Mouse (Mus musculus) midbrain, embryonic 13.5 days (tissue): ENCODE results near the gene Dennd5b. TPM values are rescaled to one million over a fixed set of nuclear protein-coding genes. Genes with fewer than 3 reads are reported as not detected.

Source experiments
- ATAC-seq: fragments of 200-750 bp; cut with Nextera tagmentation; 2 replicates; pipeline ENCODE4 v1.8.0; 2017; ENCODE audit warnings: mild to moderate bottlenecking, moderate TSS enrichment, moderate library complexity
- H3K27ac ChIP-seq: fragments of 300-500 bp; sonication (generic); 2 replicates; pipeline ENCODE4 v1.5.1; 2015; ENCODE audit warnings: inconsistent platforms, mild to moderate bottlenecking, moderate library complexity
- H3K27me3 ChIP-seq: fragments of 300-500 bp; sonication (generic); 2 replicates; pipeline ENCODE4 v1.6.1; 2015; ENCODE audit warnings: mild to moderate bottlenecking, inconsistent platforms
- H3K36me3 ChIP-seq: fragments of 300-500 bp; sonication (generic); 2 replicates; pipeline ENCODE4 v1.6.1; 2015; ENCODE audit warnings: mild to moderate bottlenecking, inconsistent platforms
- H3K4me1 ChIP-seq: fragments of 300-500 bp; sonication (generic); replicated peaks from 2 replicates; pipeline ENCODE4 v1.6.1; 2015; ENCODE audit warnings: inconsistent platforms
- H3K4me2 ChIP-seq: fragments of 300-500 bp; sonication (generic); replicated peaks from 2 replicates; pipeline ENCODE4 v1.6.1; 2015; ENCODE audit warnings: moderate library complexity, mild to moderate bottlenecking, inconsistent platforms
- H3K4me3 ChIP-seq: fragments of 300-500 bp; sonication (generic); replicated peaks from 2 replicates; pipeline ENCODE4 v1.5.1; 2015; ENCODE audit warnings: mild to moderate bottlenecking, inconsistent platforms
- H3K9ac ChIP-seq: fragments of 300-500 bp; sonication (generic); replicated peaks from 2 replicates; pipeline ENCODE4 v1.6.1; 2015; ENCODE audit warnings: mild to moderate bottlenecking, inconsistent platforms
- H3K9me3 ChIP-seq: fragments of 300-500 bp; sonication (generic); 2 replicates; pipeline ENCODE4 v1.6.1; 2016; ENCODE audit warnings: mild to moderate bottlenecking, inconsistent platforms
- WGBS: fragments of 180-500 bp; shearing (Covaris S2); methylation state at CpG from one replicate; pipeline ENCODE4 v1.1.7; 2015; 5-methylcytosine and 5-hydroxymethylcytosine counted together
- polyA plus RNA-seq: library from polyadenylated mRNA; unstranded; fragments of >200 nt; fragmentation: Nextera tagmentation; extraction: Ambion mirVana; gene quantifications from 2 replicates; pipeline ENCODE4 v1.2.1, GENCODE M21; 2015

Gene Dennd5b
- polyA plus RNA-seq, 1 experiment from 2014 or later, result 19.2 TPM

DNA sequence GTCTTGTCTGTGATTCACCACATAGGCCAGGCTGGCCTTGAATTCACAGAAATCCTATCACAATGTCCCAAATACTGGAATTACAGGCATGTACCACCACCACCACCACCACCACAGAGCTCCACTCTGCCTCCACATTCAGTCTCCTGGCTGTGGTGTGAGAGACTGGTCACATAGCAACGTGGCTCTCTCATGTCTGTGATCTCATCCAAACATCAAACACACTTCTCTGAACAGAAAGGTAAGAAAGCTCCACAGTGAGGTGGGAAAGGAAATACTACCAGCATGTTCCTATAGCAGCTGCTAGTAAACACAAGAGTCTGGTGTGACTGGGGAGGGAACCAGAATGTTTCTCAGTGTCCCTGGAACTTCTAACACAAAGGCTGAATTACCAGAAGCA is 140.2 kb downstream of the Dennd5b start:
- 38% methylated on average over 1 of the region's 1 CpGs for WGBS
- no peak for ATAC-seq

DNA sequence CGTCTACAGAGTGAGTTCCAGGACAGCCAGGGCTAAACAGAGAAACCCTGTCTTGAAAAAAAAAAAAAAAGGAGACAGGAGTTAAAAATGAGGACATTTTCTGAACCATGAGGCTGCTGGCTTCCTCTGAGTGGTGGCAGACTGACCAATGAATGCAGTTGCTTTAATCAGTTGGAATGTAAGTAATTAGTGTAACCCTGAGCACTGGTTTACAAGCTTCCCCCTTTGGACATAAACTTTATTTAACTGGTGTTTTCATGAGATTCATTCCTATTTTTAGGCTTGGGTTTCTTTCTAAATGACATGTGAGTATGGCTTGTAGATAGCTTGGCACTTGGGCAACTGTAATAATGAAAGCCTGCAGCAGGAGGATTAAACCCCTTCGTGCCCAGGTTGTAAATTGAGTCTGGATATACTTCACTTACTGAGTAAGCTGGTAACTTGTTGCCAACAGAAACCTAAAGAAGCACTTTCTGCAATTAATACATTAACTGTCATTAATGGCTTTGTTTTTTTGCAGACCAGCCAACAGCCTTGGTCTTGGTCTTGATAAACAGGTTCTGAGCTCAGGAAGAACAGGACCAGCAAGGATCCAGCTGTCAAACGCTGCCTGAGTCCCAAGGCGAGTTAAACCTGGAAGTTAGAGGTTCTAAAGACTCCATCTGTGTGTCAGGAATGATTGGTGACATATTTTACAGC is 141.8 kb downstream of the Dennd5b start:
- Histone ChIP-seq H3K9me3 (no peaks in the 10 kb centered on the region), H3K4me2 (no peak overlapping the region), H3K4me1 (no peaks in the 10 kb centered on the region), H3K36me3 (no peaks in the 10 kb centered on the region), H3K4me3 (no peak overlapping the region), H3K27ac (no peak overlapping the region), H3K9ac (no peak overlapping the region), H3K27me3 (no peaks in the 10 kb centered on the region)
- 78% methylated on average over 4 of the region's 4 CpGs for WGBS
- no peak for ATAC-seq

More for the DNA sequence above, 140.2 kb downstream of the Dennd5b start:
- Histone ChIP-seq H3K9me3 (no peaks in the 10 kb centered on the region), H3K36me3 (no peaks in the 10 kb centered on the region), H3K27me3 (no peaks in the 10 kb centered on the region), H3K4me2 (no peak overlapping the region), H3K27ac (no peak overlapping the region), H3K4me3 (no peak overlapping the region), H3K4me1 (no peaks in the 10 kb centered on the region), H3K9ac (no peak overlapping the region)

DNA sequence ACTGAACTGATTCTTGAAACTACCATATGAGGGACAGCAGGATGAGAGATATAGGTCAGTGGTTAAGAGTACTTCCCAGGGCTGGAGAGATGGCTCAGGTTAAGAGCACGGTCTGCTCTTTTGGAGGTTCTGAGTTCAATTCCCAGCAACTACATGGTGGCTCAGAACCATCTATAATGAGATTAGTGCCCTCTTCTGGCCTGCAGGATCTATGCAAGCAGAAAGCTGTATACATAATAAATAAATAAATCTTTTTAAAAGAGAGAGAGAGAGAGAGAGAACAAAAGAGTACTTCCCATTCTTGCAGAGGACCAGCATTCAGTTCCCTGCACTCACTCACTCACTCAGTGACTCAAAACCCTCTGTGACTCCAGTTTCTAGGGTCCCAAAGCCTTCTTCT is 142.8 kb downstream of the Dennd5b start:
- no peaks in the 10 kb centered on the region for H3K27me3 ChIP-seq
- no peaks in the 10 kb centered on the region for H3K36me3 ChIP-seq
- H3K9ac ChIP-seq, result no peak overlapping the region
- no peak overlapping the region for H3K4me2 ChIP-seq
- H3K27ac ChIP-seq, result no peak overlapping the region
- no peak overlapping the region for H3K4me3 ChIP-seq
- ATAC-seq, result no peak
- H3K9me3 ChIP-seq, result no peaks in the 10 kb centered on the region
- H3K4me1 ChIP-seq, result no peaks in the 10 kb centered on the region
- 97% methylated on average over 1 of the region's 1 CpGs for WGBS

DNA sequence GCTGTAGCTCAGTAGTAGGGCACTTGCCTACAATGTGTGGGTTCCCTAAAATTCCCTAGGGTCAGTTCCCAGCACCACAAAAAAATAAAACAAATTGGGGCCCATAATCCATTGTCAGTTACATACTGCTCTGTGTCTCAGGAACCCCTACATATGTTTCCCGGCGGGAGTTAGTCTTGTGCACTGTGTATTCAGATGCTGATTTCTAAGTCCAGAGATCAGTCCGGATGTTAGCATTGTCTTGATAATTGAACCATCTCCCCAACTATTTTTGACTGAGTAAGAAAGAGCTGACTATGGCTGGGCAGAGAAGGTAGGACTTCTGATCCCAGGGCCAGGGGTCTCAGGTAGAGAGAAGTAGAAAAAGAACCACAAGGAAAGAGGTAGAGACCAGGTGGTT is 144.4 kb downstream of the Dennd5b start:
- H3K27me3 ChIP-seq, result no peaks in the 10 kb centered on the region
- H3K27ac ChIP-seq, result no peak overlapping the region
- no peaks in the 10 kb centered on the region for H3K36me3 ChIP-seq
- H3K4me1 ChIP-seq, result no peaks in the 10 kb centered on the region
- ATAC-seq, result no peak
- no peak overlapping the region for H3K4me2 ChIP-seq
- no peaks in the 10 kb centered on the region for H3K9me3 ChIP-seq
- H3K9ac ChIP-seq, result no peak overlapping the region
- 75% methylated on average over 3 of the region's 3 CpGs for WGBS
- no peak overlapping the region for H3K4me3 ChIP-seq

DNA sequence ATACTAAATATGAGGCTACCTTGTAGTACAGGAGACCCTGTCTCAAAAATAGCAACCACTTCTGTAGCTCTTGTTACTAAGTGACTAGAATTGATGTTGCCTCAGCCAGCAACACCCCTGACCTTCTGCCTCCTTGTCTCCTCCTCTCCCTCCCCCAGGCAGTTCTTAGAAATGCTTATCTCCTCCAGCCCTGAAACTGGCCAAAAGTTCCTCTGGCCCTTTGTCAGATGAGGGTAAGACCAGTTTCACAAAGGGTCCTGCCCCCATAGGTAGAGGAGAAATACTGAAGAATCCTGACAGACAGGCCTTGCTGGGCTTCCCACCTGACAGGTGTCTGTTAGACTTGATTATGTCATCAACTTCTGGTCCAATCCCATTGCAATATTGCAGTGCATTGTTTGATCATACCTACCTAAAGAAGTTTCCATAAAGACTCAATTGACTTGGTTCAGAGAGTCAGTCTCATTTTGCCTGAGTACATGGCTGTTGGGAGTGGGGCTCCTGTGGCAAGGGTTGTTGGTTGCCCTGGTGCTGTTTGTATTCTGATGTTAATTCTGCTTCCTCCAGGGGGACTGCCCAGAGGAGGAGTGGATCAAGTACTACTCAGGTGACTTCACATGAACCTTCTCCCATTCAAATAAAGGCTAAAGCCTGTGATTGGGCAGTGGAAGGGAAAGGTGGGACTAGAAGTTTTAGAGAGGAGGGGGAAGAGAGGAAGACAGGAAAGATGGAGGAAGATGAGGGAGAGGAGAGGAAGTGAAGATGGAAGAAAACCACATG is 145.6 kb downstream of the Dennd5b start:
- Histone ChIP-seq H3K36me3 (no peaks in the 10 kb centered on the region), H3K4me2 (no peak overlapping the region), H3K9ac (no peak overlapping the region), H3K4me3 (no peak overlapping the region), H3K4me1 (no peaks in the 10 kb centered on the region), H3K27ac (no peak overlapping the region), H3K9me3 (no peaks in the 10 kb centered on the region), H3K27me3 (no peaks in the 10 kb centered on the region)
- ATAC-seq, result no peak

DNA sequence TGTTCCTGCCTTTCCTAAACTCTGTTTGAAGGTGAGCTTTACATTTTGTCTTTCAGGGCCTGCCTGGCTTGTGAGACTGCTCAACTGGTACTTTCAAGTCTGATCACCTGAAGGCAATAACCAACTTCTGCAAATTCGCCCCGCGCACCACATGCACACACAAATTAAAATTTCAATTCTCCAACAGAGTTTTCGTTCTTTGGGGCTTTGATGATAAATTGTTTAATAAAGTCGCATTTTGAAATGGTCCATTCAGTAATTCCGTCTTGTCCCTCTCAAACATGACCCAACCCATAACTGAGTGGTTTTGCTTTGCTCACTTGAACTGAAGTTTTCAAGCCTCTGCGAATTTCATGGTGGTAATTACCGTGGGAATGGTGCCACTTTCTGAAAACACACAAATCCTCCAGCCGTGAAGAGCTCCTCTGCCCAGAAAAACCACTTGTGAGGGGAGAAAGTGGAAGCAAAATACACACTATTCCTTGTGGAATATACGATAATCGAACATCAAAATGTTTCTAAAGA is 154.5 kb downstream of the Dennd5b start:
- H3K4me2 ChIP-seq, result peak overlapping the region; percentile 70
- H3K4me3 ChIP-seq, result peak overlapping the region; percentile 94
- H3K27me3 ChIP-seq, result no peaks in the 10 kb centered on the region
- ATAC-seq, result no peak
- H3K9me3 ChIP-seq, result no peaks in the 10 kb centered on the region
- no peaks in the 10 kb centered on the region for H3K36me3 ChIP-seq
- H3K9ac ChIP-seq, result peak overlapping the region; percentile 93
- H3K4me1 ChIP-seq, result peaks cover 25% of the 10 kb centered on the region
- peak overlapping the region; percentile 70 for H3K27ac ChIP-seq
- 27% methylated on average over 11 of the region's 11 CpGs for WGBS

DNA sequence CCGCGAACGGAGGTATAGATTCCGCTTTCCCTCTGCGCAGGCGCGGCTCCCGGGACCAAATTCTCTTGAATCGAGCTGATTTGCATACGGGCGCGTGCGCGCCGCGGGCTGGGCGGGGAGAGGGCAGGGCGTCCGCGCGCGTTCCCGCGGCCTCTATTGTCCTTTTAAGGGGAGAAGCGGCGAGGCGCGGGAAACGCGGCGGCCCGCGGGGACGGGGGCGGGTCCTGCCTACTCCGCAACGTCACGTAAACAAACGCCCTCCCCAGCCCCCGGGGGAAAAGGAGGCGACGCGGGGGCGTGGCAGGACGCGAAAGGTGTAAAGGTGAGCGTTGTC is 155.1 kb downstream of the Dennd5b start, which contains the start of gene Sinhcaf:
Sinhcaf (minus strand) TSS at position 59 of the 334 bp plus-strand sequence.
- WGBS, result under 1% methylated on average over 46 of the region's 47 CpGs
- H3K4me1 ChIP-seq, result peaks cover 31% of the 10 kb centered on the region
- H3K9me3 ChIP-seq, result no peaks in the 10 kb centered on the region

DNA sequence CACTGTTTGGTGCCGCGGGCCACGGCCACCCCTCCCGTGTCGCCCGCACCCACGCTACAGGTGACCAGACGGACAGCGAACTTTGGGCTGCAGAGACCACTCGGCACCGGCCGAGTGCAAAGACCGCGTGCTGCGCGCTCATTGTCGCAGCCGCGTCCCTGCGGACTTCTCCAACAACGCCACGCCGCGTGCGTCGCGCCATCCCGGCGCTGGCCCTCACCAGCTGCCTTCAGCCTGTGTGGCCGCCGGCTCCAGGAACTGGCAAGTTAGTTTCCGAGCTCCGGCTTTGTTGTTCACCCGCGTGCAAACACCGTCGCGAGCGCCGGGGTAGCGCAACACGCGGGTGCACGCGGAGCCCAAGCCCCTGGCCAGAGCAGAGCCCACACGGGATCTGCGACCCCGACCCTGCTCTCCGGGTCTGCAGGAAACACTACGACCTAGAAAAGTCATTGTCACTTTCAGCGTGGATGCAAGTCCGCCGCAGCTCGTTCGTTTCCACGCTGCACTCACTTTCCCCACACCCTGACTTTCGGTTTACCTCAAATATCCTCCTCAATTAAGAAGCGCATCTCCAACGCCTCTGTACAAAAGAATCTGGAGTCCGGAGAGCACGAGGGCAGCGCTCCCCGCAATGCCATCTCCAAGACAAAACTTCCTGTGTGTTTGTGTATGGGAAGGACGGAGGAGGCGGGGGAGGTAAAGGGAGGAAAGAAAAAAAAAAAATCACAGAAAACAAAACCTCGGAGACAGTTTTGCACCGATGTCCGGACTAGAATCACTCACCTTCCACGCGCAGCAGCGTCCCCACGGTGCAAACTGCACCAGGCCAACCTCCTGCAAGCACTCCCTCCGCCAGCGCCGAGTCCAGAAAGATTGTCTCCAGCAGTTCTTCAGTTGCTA is 155.7 kb downstream of the Dennd5b start:
- WGBS, result under 1% methylated on average over 75 of the region's 75 CpGs
- peak; percentile 59 for ATAC-seq
- Histone ChIP-seq H3K4me3 (peak overlapping the region; percentile 94), H3K9ac (peak overlapping the region; percentile 93), H3K36me3 (no peaks in the 10 kb centered on the region), H3K4me1 (peaks cover 32% of the 10 kb centered on the region), H3K27ac (peak overlapping the region; percentile 80), H3K4me2 (peak overlapping the region; percentile 70), H3K9me3 (no peaks in the 10 kb centered on the region), H3K27me3 (no peaks in the 10 kb centered on the region)

More for the DNA sequence above, 155.1 kb downstream of the Dennd5b start, which contains the start of gene Sinhcaf:
- ATAC-seq, result peak; percentile 83
- Histone ChIP-seq H3K9ac (peak within 1 kb of the TSS; percentile 93), H3K4me2 (peak within 1 kb of the TSS; percentile 70), H3K27me3 (no peaks in the 10 kb centered on the region), H3K27ac (peak within 1 kb of the TSS; percentile 80), H3K4me3 (peak within 1 kb of the TSS; percentile 94), H3K36me3 (no peaks in the 10 kb centered on the region)

DNA sequence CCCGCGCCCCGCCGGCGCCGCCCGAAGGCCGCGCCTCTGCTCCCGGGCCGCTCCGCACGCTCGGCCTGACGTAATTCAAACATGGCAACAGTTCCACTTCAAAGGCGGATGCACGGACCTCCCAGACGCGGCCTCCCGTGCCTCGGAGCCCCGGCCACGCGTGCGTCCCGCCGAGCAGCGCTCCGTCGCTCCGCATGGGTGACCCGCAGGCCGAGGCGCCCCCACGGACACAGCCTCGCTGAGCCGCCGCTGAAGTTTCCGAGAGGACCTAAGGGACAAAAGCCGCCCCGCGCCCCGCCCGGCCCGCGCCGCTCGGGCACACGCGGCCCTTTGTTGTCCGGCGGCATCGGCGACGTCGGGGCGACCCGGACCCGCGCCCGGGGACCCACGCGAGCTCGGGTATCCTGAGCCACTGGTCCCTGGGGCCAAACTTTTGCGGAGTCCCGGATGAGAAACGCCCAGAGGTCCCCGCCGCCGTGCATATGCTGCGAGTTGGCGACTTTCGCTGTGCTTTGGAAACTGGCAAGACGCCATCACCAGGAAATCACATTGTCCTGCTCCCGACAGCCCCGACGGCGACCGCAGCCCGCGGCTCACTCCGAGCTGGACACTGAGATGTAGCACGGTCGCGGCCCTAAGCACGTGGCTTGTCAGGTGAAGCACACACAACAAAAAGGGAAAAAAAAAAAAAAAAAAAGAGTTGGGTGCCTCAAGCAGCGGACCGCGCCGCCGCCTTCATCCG is 156.5 kb downstream of the Dennd5b start:
- WGBS, result under 1% methylated on average over 78 of the region's 92 CpGs
- H3K27ac ChIP-seq, result peak overlapping the region; percentile 80
- peak overlapping the region; percentile 70 for H3K4me2 ChIP-seq
- H3K9ac ChIP-seq, result peak overlapping the region; percentile 93
- H3K4me3 ChIP-seq, result peak overlapping the region; percentile 94
- H3K36me3 ChIP-seq, result no peaks in the 10 kb centered on the region
- peak; percentile 69 for ATAC-seq
- H3K27me3 ChIP-seq, result no peaks in the 10 kb centered on the region
- no peaks in the 10 kb centered on the region for H3K9me3 ChIP-seq
- H3K4me1 ChIP-seq, result peaks cover 32% of the 10 kb centered on the region

DNA sequence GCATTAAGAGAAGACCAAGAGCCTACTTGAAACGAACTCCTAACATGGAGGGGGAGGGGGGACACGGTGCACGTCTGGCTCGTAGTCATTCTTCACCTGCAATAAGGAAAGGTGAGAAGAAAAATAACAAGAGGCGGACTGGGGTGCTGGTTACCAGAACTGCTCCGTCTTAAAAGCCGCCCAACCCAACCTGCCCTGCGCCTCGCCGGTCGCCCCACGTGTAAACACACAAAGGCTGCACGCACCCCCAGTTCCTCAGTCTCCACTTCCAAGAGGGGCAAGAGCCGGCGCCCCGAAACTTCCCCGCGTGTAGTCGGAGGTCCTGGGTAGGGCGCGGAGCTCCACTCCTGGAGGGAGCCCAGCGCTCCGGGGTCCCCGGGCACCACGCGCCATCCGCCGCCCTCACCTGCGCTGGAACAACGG is 157.1 kb downstream of the Dennd5b start:
- peaks cover 32% of the 10 kb centered on the region for H3K4me1 ChIP-seq
- H3K27ac ChIP-seq, result peak overlapping the region; percentile 80
- H3K4me2 ChIP-seq, result peak overlapping the region; percentile 70
- peak overlapping the region; percentile 94 for H3K4me3 ChIP-seq
- H3K27me3 ChIP-seq, result no peaks in the 10 kb centered on the region
- WGBS, result under 1% methylated on average over 25 of the region's 30 CpGs
- H3K9me3 ChIP-seq, result no peaks in the 10 kb centered on the region
- H3K36me3 ChIP-seq, result no peaks in the 10 kb centered on the region
- no peak; the same call in 1 of the 2 replicates for ATAC-seq
- peak overlapping the region; percentile 93 for H3K9ac ChIP-seq

DNA sequence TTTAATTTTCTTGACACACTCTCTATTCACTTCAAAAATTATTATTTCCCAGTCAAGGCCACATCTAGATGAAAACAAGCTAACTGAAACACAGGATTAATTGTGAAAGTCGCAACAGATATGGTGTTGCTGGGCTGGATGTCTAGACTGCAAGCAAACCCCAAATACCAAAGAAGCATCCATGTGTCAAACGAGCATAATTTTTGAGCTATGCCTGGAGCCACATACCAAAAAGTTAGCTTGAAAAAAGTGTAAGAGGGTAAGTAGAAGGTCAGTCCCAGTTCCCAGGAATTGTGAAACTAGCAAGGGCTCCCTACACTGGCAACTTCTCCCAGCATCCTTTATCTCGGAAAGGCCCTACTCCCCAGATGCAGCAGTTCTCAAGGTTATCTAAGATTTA is 157.8 kb downstream of the Dennd5b start:
- peaks cover 32% of the 10 kb centered on the region for H3K4me1 ChIP-seq
- peak overlapping the region; percentile 70 for H3K4me2 ChIP-seq
- H3K9me3 ChIP-seq, result no peaks in the 10 kb centered on the region
- H3K36me3 ChIP-seq, result no peaks in the 10 kb centered on the region
- 10% methylated on average over 3 of the region's 3 CpGs for WGBS
- H3K9ac ChIP-seq, result peak overlapping the region; percentile 93
- ATAC-seq, result no peak
- H3K27me3 ChIP-seq, result no peaks in the 10 kb centered on the region
- peak overlapping the region; percentile 94 for H3K4me3 ChIP-seq
- no peak overlapping the region for H3K27ac ChIP-seq
